Comparison of ENCODE assay signal across 13 mouse cellular contexts in the genomic region with DNA sequence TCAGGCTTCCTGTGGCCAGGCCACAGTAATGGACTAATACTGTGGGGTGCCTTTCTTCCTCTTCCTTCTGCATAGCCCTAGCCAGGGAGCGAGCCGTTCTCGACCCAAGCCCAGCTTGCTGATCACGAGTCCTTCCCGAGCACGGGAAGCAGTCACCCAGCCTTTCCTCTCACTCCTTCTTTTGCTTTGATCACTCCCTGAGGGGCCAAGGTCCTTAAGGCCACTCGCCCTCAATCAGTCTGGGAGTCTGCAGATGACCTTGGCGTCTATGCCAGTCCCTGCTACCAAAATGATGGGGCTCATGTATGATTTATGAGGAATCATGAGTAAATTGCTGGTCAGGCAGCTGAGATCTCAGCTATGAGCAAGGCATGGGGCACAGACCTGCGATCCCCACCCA. TPM values are rescaled to one million over a fixed set of nuclear protein-coding genes. Genes with fewer than 3 reads are reported as not detected.
A peak's percentile ranks its signal among the peaks of the same experiment; 100 is the strongest.
DNase-seq lines count a peak whose midpoint lies in the region; ATAC-seq and TF ChIP-seq lines count a peak whose summit lies in the region.
"Had no signal": no experiment of that assay in that cellular context is flagged by ENCODE, and none has a peak within 500 bp of the region (broad histone marks: within the 10 kb centered on the region; RNA-seq: fewer than 3 reads in every experiment).

No protein-coding gene starts in this region.

- H3K9me3 ChIP-seq in heart, embryonic 11.5 days (replicated peaks; ENCODE audit: control insufficient read depth, low read length), result no peaks in the 10 kb centered on the region
- no peaks in the 10 kb centered on the region for H3K9me3 ChIP-seq in hindbrain, embryonic 14.5 days (ENCODE audit: control insufficient read depth, low read length)
- H3K9me3 ChIP-seq: neural tube, embryonic 15.5 days had no signal

- WGBS in heart, embryonic 11.5 days (ENCODE audit: insufficient replicate concordance), result 60% methylated on average over 9 of the region's 9 CpGs
- 70% methylated on average over 9 of the region's 9 CpGs for WGBS in hindbrain, embryonic 14.5 days

- intact Hi-C loops in heart, postnatal 36 days (cut with DNase I), result no loop called here
- intact Hi-C loops in gastrocnemius, postnatal 14 days (cut with DNase I; ENCODE audit: low total_unique reads), result no loop called here

- H3K4me1 ChIP-seq in heart, embryonic 11.5 days (ENCODE audit: control insufficient read depth, insufficient read depth, low read length), result peaks cover 36% of the 10 kb centered on the region
- peaks cover 10% of the 10 kb centered on the region for H3K4me1 ChIP-seq in hindbrain, embryonic 14.5 days (replicated peaks; ENCODE audit: control insufficient read depth, insufficient read depth, low read length)

- peak overlapping the region; percentile 17; the same call in 1 of the 2 replicates for H3K9ac ChIP-seq in heart, embryonic 11.5 days (ENCODE audit: low read depth, low read length)
- no peak overlapping the region for H3K9ac ChIP-seq in hindbrain, embryonic 14.5 days

- H3K4me2 ChIP-seq in heart, embryonic 11.5 days, result no peak overlapping the region
- H3K4me2 ChIP-seq in hindbrain, embryonic 14.5 days (replicated peaks), result no peak overlapping the region
- H3K4me2 ChIP-seq: neural tube, embryonic 15.5 days had no signal

- no peak for TF ChIP-seq CTCF in layer of hippocampus, adult 2 months (conservative IDR thresholded peaks at IDR 0.05)

- no peak overlapping the region for H3K4me3 ChIP-seq in heart, embryonic 11.5 days (ENCODE audit: low read depth, low read length)
- no peak overlapping the region for H3K4me3 ChIP-seq in layer of hippocampus, adult 2 months
- H3K4me3 ChIP-seq in hindbrain, embryonic 14.5 days (replicated peaks; ENCODE audit: low read length), result no peak overlapping the region
- H3K4me3 ChIP-seq: neural tube, embryonic 15.5 days had no signal

- no peaks in the 10 kb centered on the region for H3K27me3 ChIP-seq in heart, embryonic 11.5 days (ENCODE audit: control insufficient read depth, insufficient read depth, low read length)
- no peaks in the 10 kb centered on the region for H3K27me3 ChIP-seq in hindbrain, embryonic 14.5 days (ENCODE audit: control insufficient read depth, insufficient read depth, low read length)
- H3K27me3 ChIP-seq: neural tube, embryonic 15.5 days had no signal

- ATAC-seq in heart, embryonic 11.5 days (replicated peaks; ENCODE audit: insufficient number of reproducible peaks, low FRiP score, low TSS enrichment), result no peak
- no peak for ATAC-seq in hindbrain, embryonic 14.5 days (ENCODE audit: low FRiP score)

- peaks cover 3% of the 10 kb centered on the region; the same call in 1 of the 2 replicates for H3K36me3 ChIP-seq in heart, embryonic 11.5 days (ENCODE audit: control insufficient read depth, insufficient read depth, low read length)
- H3K36me3 ChIP-seq in hindbrain, embryonic 14.5 days (replicated peaks; ENCODE audit: control insufficient read depth, insufficient read depth), result peaks cover 26% of the 10 kb centered on the region

- DNase-seq in heart, postnatal 36 days, result no peak
- no peak for DNase-seq in layer of hippocampus, adult 2 months (ENCODE audit: low spot score in 2 of 2)
- no peak for DNase-seq in layer of hippocampus, postnatal 10 days (ENCODE audit: low spot score in 2 of 2)
- DNase-seq in adrenal gland, postnatal 10 days, result peak; percentile 67
- DNase-seq in hindbrain, embryonic 14.5 days (ENCODE audit: low spot score), result no peak
- DNase-seq in gastrocnemius, postnatal 14 days, result no peak
- DNase-seq in gastrocnemius, adult 8-10 months (ENCODE audit: low spot score in 2 of 2), result no peak
- DNase-seq: B cell, adult 2 months; cerebellum, postnatal 36 days; layer of hippocampus, postnatal 36 days; right cerebral cortex, postnatal 4 days had no signal

- H3K27ac ChIP-seq in heart, embryonic 11.5 days (ENCODE audit: low read depth, low read length), result peak overlapping the region; percentile 8
- H3K27ac ChIP-seq in layer of hippocampus, adult 2 months, result peak overlapping the region; percentile 57; the same call in 1 of the 2 replicates
- H3K27ac ChIP-seq in hindbrain, embryonic 14.5 days, result 0 out of 2 replicates have a peak overlapping the region, but pooled peaks have one; percentile 18
- H3K27ac ChIP-seq: neural tube, embryonic 15.5 days had no signal

RNA-seq across cellular contexts. Expression of a gene that starts 37.4 kb away (rescaled TPM):
- 180 and 186 TPM in 2 replicates for polyA plus RNA-seq in heart, embryonic 11.5 days (2014; fragmentation: Nextera tagmentation; extraction: Ambion mirVana)
- 10 to 100 TPM; 26.5 to 37.6 TPM for total RNA-seq in heart, postnatal 36 days (2021)
- 100 to 1,000 TPM; 172 to 173 TPM for total RNA-seq in layer of hippocampus, adult 2 months (2021)
- total RNA-seq in layer of hippocampus, postnatal 10 days (2021), result 100 to 1,000 TPM; 420 to 424 TPM
- 100 to 1,000 TPM in 1 of 2 experiments, 10 to 100 TPM in 1; 85.6 to 125 TPM for total RNA-seq in adrenal gland, postnatal 10 days (2021)
- 459 and 508 TPM in 2 replicates for polyA plus RNA-seq in hindbrain, embryonic 14.5 days (2014; fragmentation: Nextera tagmentation; extraction: Ambion mirVana)
- 10 to 100 TPM; 52.2 to 72.9 TPM for total RNA-seq in gastrocnemius, postnatal 14 days (2021)
- total RNA-seq in gastrocnemius, adult 8-10 months (2022), result 1 to 10 TPM; 3.0 to 7.9 (median 5.0) TPM
